Mouse (Mus musculus): ENCODE data around the gene Dpy30. TPM values are rescaled to one million over a fixed set of nuclear protein-coding genes. Genes with fewer than 3 reads are reported as not detected.
A peak's percentile ranks its signal among the peaks of the same experiment; 100 is the strongest.

The Dpy30 gene
- total RNA-seq, 2 experiments from 2014 or later = 88.2 to 100 TPM

- DNase-seq = peak; percentile 24
Measured at GRCm38 (mm10) chr17:74264333-74265155, 59.2 kb downstream of the Dpy30 start.

- no peak for DNase-seq
Measured at GRCm38 (mm10) chr17:74262415-74262814, 61.3 kb downstream of the Dpy30 start.

Other genes starting within 250 kb of the Dpy30 start
- gene Memo1, start 28.4 kb downstream of the Dpy30 start, total RNA-seq (2021) = 10 to 100 TPM; 83.9 to 84.3 TPM
- 10 to 100 TPM; 34.1 to 36.6 TPM for gene Spast, start 15.0 kb upstream of the Dpy30 start, total RNA-seq (2021)
- 10 to 100 TPM; 19.5 TPM for gene Slc30a6, start 71.7 kb upstream of the Dpy30 start, total RNA-seq (2021)
- under 1 TPM; 0.39 to 0.42 TPM for gene Nlrc4, start 135.2 kb upstream of the Dpy30 start, total RNA-seq (2021)
- gene Yipf4, start 165.5 kb upstream of the Dpy30 start, total RNA-seq (2021) = 100 to 1,000 TPM in 1 of 2 experiments, 10 to 100 TPM in 1; 95.8 to 108 TPM
- 100 to 1,000 TPM in 1 of 2 experiments, 10 to 100 TPM in 1; 92.1 to 136 TPM for gene Birc6, start 204.4 kb upstream of the Dpy30 start, total RNA-seq (2021)

Data from adrenal gland, postnatal 10 days (tissue).